Mouse (Mus musculus): ENCODE results near the gene Gas7.

DNA sequence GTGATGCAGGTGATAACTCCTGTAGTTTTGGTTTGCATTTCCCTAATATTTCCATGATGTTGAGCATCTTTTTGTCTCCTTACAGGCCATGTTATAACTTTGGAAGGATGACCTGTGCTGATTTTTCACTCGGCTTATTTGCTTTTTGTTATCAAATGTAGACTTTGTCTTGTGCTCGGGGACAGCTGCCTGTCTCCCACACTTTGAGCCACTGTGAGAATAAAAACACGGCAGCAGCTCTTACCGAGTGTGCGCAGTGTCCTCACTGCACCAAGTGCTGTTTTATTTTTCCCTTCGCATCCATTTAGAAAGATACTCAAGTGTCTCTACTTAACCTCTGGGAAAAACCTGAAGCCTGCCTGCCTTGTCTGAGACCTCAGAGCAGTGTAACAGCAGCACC, 129.8 kb downstream of the Gas7 start:
- TF ChIP-seq CTCF (IDR thresholded peaks at IDR 0.05; ENCODE audit: low read depth, low read length) (no peak), POLR2A (IDR thresholded peaks at IDR 0.05; ENCODE audit: borderline replicate concordance, low read depth, low read length) (no peak)
